Mouse (Mus musculus) ES-Bruce4 (cell line): ENCODE measurements around the gene Slc6a5. TPM values are rescaled to one million over a fixed set of nuclear protein-coding genes. Genes with fewer than 3 reads are reported as not detected.

Experiments
- H3K27ac ChIP-seq: 2 replicates; pipeline ENCODE4 v1.5.1; 2012; ENCODE audit warnings: low read length, inconsistent platforms; ENCODE audit not compliant: insufficient read depth
- H3K27me3 ChIP-seq: 2 replicates; pipeline ENCODE4 v1.6.1; 2012; ENCODE audit warnings: mild to moderate bottlenecking, low read length, inconsistent platforms; ENCODE audit not compliant: control insufficient read depth, poor library complexity, insufficient read depth, severe bottlenecking
- H3K36me3 ChIP-seq: 2 replicates; pipeline ENCODE4 v1.6.1; 2012; ENCODE audit warnings: inconsistent platforms, mild to moderate bottlenecking, low read length, moderate library complexity; ENCODE audit not compliant: control insufficient read depth, poor library complexity, insufficient read depth, severe bottlenecking
- H3K4me1 ChIP-seq: one replicate; pipeline ENCODE4 v1.8.1; 2011; ENCODE audit warnings: low read length; ENCODE audit not compliant: control insufficient read depth, insufficient read depth
- H3K4me3 ChIP-seq: 2 replicates; pipeline ENCODE4 v1.5.1; 2011; ENCODE audit warnings: low read depth, mild to moderate bottlenecking, low read length
- H3K9ac ChIP-seq: 2 replicates; pipeline ENCODE4 v1.6.1; 2012; ENCODE audit warnings: low read depth, mild to moderate bottlenecking, inconsistent platforms; ENCODE audit not compliant: poor library complexity, severe bottlenecking
- H3K9me3 ChIP-seq: replicated peaks from 2 replicates; pipeline ENCODE4 v1.6.1; 2012; ENCODE audit warnings: mild to moderate bottlenecking, low read length, inconsistent platforms; ENCODE audit not compliant: control insufficient read depth, poor library complexity, insufficient read depth, severe bottlenecking
- CTCF ChIP-seq: IDR thresholded peaks from one replicate; pipeline ENCODE4 v1.8.1; 2011; ENCODE audit warnings: low read depth, low read length
- EP300 ChIP-seq: IDR thresholded peaks from 2 replicates; pipeline ENCODE4 v1.6.1; 2011; ENCODE audit warnings: low read depth, low read length; ENCODE audit not compliant: insufficient read depth
- POLR2A ChIP-seq: IDR thresholded peaks from one replicate; pipeline ENCODE4 v1.8.1; 2011; ENCODE audit warnings: low read length; ENCODE audit not compliant: insufficient read depth
- polyA plus RNA-seq: library from polyadenylated mRNA; stranded (reverse); fragments of >200 nt; gene quantifications from 2 replicates; pipeline ENCODE4 v1.2.4, GENCODE M21; 2011; ENCODE audit warnings: low read depth; ENCODE audit not compliant: missing spikeins, insufficient read depth, insufficient read length

Slc6a5 gene
- polyA plus RNA-seq = not detected in 2 replicates

- Histone ChIP-seq H3K27me3 (peaks cover 12% of the 10 kb centered on the region), H3K9me3 (no peaks in the 10 kb centered on the region), H3K36me3 (no peaks in the 10 kb centered on the region), H3K4me1 (no peaks in the 10 kb centered on the region), H3K27ac (no peak within 1 kb of the TSS), H3K9ac (no peak within 1 kb of the TSS), H3K4me3 (peak within 1 kb of the TSS; percentile 44)
- no peak for TF ChIP-seq EP300
Observed at GRCm38 (mm10) chr7:49909850-49910249, at the start of gene Slc6a5. TSS of gene Slc6a5 (plus strand) at chr7:49910146.

- TF ChIP-seq CTCF (no peak), POLR2A (no peak), EP300 (no peak)
- H3K9me3 ChIP-seq = no peaks in the 10 kb centered on the region
- H3K36me3 ChIP-seq = peaks cover 17% of the 10 kb centered on the region
- no peak overlapping the region for H3K4me3 ChIP-seq
- peaks cover 1% of the 10 kb centered on the region for H3K4me1 ChIP-seq
- no peaks in the 10 kb centered on the region for H3K27me3 ChIP-seq
- H3K9ac ChIP-seq = no peak overlapping the region
- no peak overlapping the region for H3K27ac ChIP-seq
Observed at GRCm38 (mm10) chr7:49861196-49861595, 48.8 kb upstream of the Slc6a5 start.

- Histone ChIP-seq H3K9me3 (no peaks in the 10 kb centered on the region), H3K4me1 (peaks cover 1% of the 10 kb centered on the region), H3K27me3 (no peaks in the 10 kb centered on the region), H3K27ac (peak overlapping the region; percentile 67), H3K9ac (no peak overlapping the region), H3K36me3 (peaks cover 14% of the 10 kb centered on the region), H3K4me3 (no peak overlapping the region)
- TF ChIP-seq POLR2A (no peak), CTCF (no peak)
Observed at GRCm38 (mm10) chr7:49863753-49864152, 46.2 kb upstream of the Slc6a5 start.

- Histone ChIP-seq H3K36me3 (no peaks in the 10 kb centered on the region), H3K9me3 (no peaks in the 10 kb centered on the region), H3K4me3 (no peak overlapping the region), H3K27me3 (no peaks in the 10 kb centered on the region), H3K9ac (no peak overlapping the region), H3K27ac (no peak overlapping the region), H3K4me1 (no peaks in the 10 kb centered on the region)
- TF ChIP-seq POLR2A (no peak), CTCF (no peak), EP300 (no peak)
Observed at GRCm38 (mm10) chr7:49869656-49870055, 40.3 kb upstream of the Slc6a5 start.

GRCm38 (mm10) chr7:49870276-49870675 is 39.7 kb upstream of the Slc6a5 start:
- Histone ChIP-seq H3K27me3 (no peaks in the 10 kb centered on the region), H3K9ac (no peak overlapping the region), H3K9me3 (no peaks in the 10 kb centered on the region), H3K36me3 (no peaks in the 10 kb centered on the region), H3K4me1 (no peaks in the 10 kb centered on the region), H3K27ac (no peak overlapping the region), H3K4me3 (no peak overlapping the region)
- TF ChIP-seq EP300 (no peak), CTCF (no peak), POLR2A (no peak)

- TF ChIP-seq EP300 (no peak), CTCF (no peak), POLR2A (no peak)
- Histone ChIP-seq H3K9ac (no peak overlapping the region), H3K4me1 (peaks cover 3% of the 10 kb centered on the region), H3K27me3 (no peaks in the 10 kb centered on the region), H3K36me3 (no peaks in the 10 kb centered on the region), H3K4me3 (no peak overlapping the region; the same call in 1 of the 2 replicates), H3K9me3 (no peaks in the 10 kb centered on the region), H3K27ac (no peak overlapping the region)
Observed at GRCm38 (mm10) chr7:49877307-49877706, 32.6 kb upstream of the Slc6a5 start.
